Mouse (Mus musculus) neural tube, embryonic 12.5 days (tissue): ENCODE results near the gene Tbcel. TPM values are rescaled to one million over a fixed set of nuclear protein-coding genes. Genes with fewer than 3 reads are reported as not detected.

Experiments used
- ATAC-seq: fragments of 200-750 bp; cut with Nextera tagmentation; 2 replicates; pipeline ENCODE4 v1.8.0; 2017; ENCODE audit warnings: low read depth, mild to moderate bottlenecking, moderate TSS enrichment, moderate library complexity; ENCODE audit not compliant: low FRiP score
- H3K27ac ChIP-seq: fragments of 300-500 bp; sonication (generic); 2 replicates; pipeline ENCODE4 v1.5.1; 2016
- H3K27me3 ChIP-seq: fragments of 300-500 bp; sonication (generic); replicated peaks from 2 replicates; pipeline ENCODE4 v1.6.1; 2016; ENCODE audit warnings: mild to moderate bottlenecking
- H3K36me3 ChIP-seq: fragments of 300-500 bp; sonication (generic); 2 replicates; pipeline ENCODE4 v1.6.1; 2016; ENCODE audit warnings: mild to moderate bottlenecking
- H3K4me1 ChIP-seq: fragments of 300-500 bp; sonication (generic); 2 replicates; pipeline ENCODE4 v1.6.1; 2016
- H3K4me2 ChIP-seq: fragments of 300-500 bp; sonication (generic); replicated peaks from 2 replicates; pipeline ENCODE4 v1.6.1; 2016; ENCODE audit warnings: mild to moderate bottlenecking
- H3K4me3 ChIP-seq: fragments of 300-500 bp; sonication (generic); 2 replicates; pipeline ENCODE4 v1.5.1; 2016
- H3K9ac ChIP-seq: fragments of 300-500 bp; sonication (generic); 2 replicates; pipeline ENCODE4 v1.6.1; 2016; ENCODE audit warnings: mild to moderate bottlenecking
- H3K9me3 ChIP-seq: fragments of 300-500 bp; sonication (generic); 2 replicates; pipeline ENCODE4 v1.6.1; 2016; ENCODE audit warnings: mild to moderate bottlenecking
- WGBS: fragments of 180-500 bp; shearing (Covaris S2); methylation state at CpG from one replicate; pipeline ENCODE4 v1.1.7; 2016; 5-methylcytosine and 5-hydroxymethylcytosine counted together
- polyA plus RNA-seq: library from polyadenylated mRNA; unstranded; fragments of >200 nt; fragmentation: Nextera tagmentation; extraction: Ambion mirVana; gene quantifications from 2 replicates; pipeline ENCODE4 v1.2.1, GENCODE M21; 2016

Gene Tbcel
- polyA plus RNA-seq, 1 experiment from 2014 or later = 5.4 TPM

DNA sequence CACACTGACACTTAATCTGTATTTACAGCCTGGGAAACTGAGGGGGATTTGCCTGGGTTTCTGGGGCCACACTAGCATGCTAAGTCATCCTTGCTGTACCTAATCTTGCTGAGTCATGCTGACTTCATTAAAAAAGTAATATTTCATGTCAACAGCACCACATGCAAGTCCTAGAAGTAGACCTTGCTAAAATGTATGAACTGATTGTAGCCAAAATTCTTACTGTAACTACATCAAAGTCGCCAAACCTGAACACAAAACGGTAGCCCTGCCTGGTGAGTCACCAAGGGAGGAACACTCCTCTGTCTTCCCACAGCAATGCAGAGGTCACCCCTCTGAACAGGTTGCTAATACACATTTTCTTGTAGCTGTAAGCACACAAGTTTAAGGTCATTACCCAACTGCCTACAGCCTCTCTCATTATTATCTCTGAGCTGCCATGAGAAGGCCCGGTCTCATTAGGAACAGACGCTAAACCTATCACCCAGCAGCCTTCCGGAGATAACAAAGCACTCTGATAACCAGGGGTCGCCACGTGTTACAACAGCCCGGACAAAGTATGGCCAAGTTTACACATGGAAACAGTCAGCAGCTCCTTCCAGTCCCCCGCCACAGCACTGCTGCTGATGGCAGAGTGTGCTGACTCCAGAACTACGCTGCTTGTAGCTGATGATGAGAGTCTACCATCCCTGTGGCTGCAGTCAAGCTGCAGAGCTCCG lies 46.1 kb downstream of the Tbcel start:
- no peak overlapping the region for H3K27ac ChIP-seq
- ATAC-seq = no peak
- 80% methylated on average over 11 of the region's 11 CpGs for WGBS
- no peak overlapping the region for H3K4me2 ChIP-seq
- no peak overlapping the region for H3K4me3 ChIP-seq
- H3K36me3 ChIP-seq = no peaks in the 10 kb centered on the region
- 0 out of 2 replicates have a peak, but pooled peaks cover 2% of the 10 kb centered on the region for H3K4me1 ChIP-seq
- H3K9ac ChIP-seq = no peak overlapping the region
- no peaks in the 10 kb centered on the region for H3K27me3 ChIP-seq
- H3K9me3 ChIP-seq = no peaks in the 10 kb centered on the region

DNA sequence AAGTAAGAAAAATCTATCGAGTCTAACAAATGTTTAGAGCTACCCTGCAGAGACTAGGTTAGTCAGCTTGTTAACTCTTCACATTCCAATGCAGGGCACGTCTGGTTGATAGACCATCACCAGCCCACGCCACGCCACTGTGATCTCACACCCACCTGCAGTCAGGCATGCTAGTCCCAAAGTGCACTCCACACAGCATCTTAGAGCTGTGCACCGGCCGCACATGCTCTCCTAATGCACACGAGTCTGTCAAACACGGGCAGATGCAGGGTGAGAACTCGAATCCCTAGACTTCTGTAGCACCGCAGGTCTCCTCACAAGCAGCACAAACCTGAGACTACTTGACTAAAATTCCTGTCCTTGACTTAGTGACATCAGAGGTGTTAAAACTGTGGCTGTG lies 47.3 kb downstream of the Tbcel start:
- no peaks in the 10 kb centered on the region for H3K9me3 ChIP-seq
- ATAC-seq = no peak
- 87% methylated on average over 10 of the region's 10 CpGs for WGBS
- no peak overlapping the region for H3K4me2 ChIP-seq
- no peak overlapping the region for H3K4me3 ChIP-seq
- H3K27ac ChIP-seq = no peak overlapping the region
- no peaks in the 10 kb centered on the region for H3K27me3 ChIP-seq
- no peaks in the 10 kb centered on the region for H3K36me3 ChIP-seq
- no peak overlapping the region for H3K9ac ChIP-seq
- H3K4me1 ChIP-seq = 0 out of 2 replicates have a peak, but pooled peaks cover 2% of the 10 kb centered on the region

DNA sequence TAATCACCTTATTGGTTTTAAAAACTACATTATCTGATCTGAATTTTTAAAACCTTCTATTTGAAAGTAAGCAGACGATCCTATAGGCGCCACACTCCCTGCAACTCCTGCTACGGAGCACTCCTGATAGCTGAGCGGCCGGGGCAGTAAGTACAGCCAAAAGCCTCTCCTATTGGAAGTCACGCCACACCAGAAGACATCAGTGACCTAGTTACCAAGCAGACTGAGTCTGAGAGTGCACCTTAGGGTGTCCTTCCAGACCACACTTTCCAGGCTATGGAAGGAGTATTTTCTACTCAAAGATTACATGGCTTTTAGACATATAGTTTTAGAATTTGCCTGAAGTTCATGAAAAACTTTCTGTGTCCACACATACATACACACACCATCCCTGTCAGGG lies 47.9 kb downstream of the Tbcel start:
- Histone ChIP-seq H3K9me3 (no peaks in the 10 kb centered on the region), H3K4me1 (0 out of 2 replicates have a peak, but pooled peaks cover 2% of the 10 kb centered on the region), H3K27ac (no peak overlapping the region), H3K4me3 (no peak overlapping the region), H3K27me3 (no peaks in the 10 kb centered on the region), H3K36me3 (no peaks in the 10 kb centered on the region), H3K4me2 (no peak overlapping the region), H3K9ac (no peak overlapping the region)
- 92% methylated on average over 6 of the region's 6 CpGs for WGBS
- no peak for ATAC-seq

DNA sequence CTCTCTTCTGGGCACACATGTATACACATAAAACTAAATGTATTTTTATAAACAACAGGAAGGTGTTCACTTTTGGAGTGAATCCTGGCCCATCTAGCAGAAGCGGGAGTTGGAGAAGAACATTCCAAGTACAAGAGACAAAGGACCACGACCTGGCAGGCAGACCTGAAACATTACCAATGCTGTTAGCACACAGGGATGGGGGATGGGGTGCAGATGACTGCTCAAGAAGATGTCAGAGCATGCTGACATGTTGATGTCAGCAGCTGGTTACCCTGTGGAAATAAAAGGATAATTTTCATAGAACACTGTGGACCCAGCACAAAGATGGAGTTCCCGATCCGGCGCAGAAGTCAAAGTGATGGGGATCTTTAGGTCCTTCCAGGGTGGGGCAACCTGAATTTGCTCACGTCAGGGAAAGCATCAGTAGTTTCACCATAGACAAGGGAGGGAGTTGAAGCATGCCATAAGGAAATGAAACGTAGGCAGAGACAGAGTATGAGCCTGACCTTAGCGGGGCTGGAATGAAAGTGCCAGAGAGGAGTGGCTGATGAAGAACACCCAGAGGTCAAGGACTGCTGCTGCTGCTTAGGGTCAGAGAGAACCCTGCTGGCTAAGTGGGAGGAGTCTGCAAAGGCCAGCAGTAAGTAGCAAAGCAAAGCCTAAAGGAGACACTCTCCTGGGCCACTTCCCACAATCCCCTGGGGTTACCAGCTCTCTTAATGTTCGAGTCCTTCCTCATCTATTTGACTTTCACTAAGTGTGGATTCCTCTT lies 48.7 kb downstream of the Tbcel start:
- 77% methylated on average over 9 of the region's 9 CpGs for WGBS
- no peak for ATAC-seq

DNA sequence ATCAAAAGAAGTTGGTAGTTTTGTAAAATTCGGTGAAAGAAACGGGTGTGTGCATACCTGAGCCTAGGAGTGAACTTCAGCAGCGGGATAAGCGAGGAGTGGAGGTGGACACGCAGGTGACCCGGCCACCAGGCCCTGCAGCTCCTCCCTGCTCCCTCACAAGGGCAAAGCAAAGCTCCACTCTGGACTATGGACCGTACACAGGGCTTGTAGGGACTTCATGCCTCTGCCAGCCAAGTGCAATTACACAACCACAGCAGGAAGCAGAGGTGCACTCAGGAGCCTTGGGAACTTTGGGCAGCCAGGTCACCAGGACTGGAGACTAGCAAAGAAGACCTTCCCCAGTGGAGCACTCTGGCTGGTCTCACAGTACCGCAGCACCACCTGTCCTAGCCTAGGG lies 50.1 kb downstream of the Tbcel start:
- H3K4me2 ChIP-seq = no peak overlapping the region
- H3K9me3 ChIP-seq = no peaks in the 10 kb centered on the region
- no peak for ATAC-seq
- 0 out of 2 replicates have a peak, but pooled peaks cover 4% of the 10 kb centered on the region for H3K4me1 ChIP-seq
- H3K27me3 ChIP-seq = no peaks in the 10 kb centered on the region
- no peak overlapping the region for H3K4me3 ChIP-seq
- no peak overlapping the region for H3K9ac ChIP-seq
- no peak overlapping the region for H3K27ac ChIP-seq
- 94% methylated on average over 8 of the region's 8 CpGs for WGBS
- no peaks in the 10 kb centered on the region for H3K36me3 ChIP-seq

More for the DNA sequence above, 48.7 kb downstream of the Tbcel start:
- Histone ChIP-seq H3K27me3 (no peaks in the 10 kb centered on the region), H3K4me3 (no peak overlapping the region), H3K4me2 (no peak overlapping the region), H3K4me1 (0 out of 2 replicates have a peak, but pooled peaks cover 6% of the 10 kb centered on the region), H3K9me3 (no peaks in the 10 kb centered on the region), H3K27ac (no peak overlapping the region), H3K9ac (no peak overlapping the region), H3K36me3 (no peaks in the 10 kb centered on the region)

DNA sequence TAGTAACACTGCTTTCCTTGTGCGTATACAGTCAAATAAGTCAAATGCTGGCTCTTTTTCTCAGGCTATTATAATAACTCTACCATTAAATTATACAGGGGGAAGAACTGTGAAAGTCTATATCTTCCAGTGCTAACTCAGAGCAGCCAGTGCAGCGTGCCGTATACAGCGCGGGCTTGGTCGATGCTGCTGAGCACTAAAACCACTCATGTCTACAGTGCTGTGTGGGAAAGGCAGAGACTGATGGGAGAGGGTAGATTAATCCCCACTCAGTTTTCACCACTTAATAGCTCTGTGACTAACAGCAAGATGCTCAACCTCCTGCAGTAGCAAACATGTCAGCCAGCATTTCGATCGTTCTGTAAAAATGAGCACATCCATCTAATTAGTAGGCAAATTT lies 53.2 kb downstream of the Tbcel start:
- H3K9me3 ChIP-seq = no peaks in the 10 kb centered on the region
- H3K36me3 ChIP-seq = peaks cover 16% of the 10 kb centered on the region
- no peaks in the 10 kb centered on the region for H3K27me3 ChIP-seq
- H3K9ac ChIP-seq = no peak overlapping the region
- no peak overlapping the region for H3K27ac ChIP-seq
- 0 out of 2 replicates have a peak, but pooled peaks cover 4% of the 10 kb centered on the region for H3K4me1 ChIP-seq
- H3K4me2 ChIP-seq = no peak overlapping the region
- no peak overlapping the region for H3K4me3 ChIP-seq
- ATAC-seq = no peak
- 84% methylated on average over 8 of the region's 8 CpGs for WGBS

DNA sequence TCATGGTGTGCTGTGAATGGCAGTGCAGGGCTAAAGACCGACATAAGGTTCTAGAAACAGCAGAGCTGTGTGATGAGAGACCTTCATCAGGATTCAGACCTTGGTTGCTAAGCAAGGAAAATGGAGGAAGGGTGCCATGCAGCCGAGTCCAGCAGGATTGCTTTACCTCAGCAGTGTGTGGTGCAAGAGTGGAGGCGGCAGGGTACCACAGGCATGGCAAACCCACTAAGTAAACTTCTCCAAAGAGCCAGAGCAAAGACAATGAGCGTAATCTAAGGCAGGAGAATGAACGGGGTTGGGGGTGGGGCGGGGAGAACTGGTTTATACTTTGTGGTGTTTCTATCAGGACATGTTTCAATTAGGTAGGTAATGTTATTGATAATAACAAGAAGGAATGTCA lies 58.6 kb downstream of the Tbcel start:
- H3K27me3 ChIP-seq = no peaks in the 10 kb centered on the region
- H3K9ac ChIP-seq = no peak overlapping the region
- H3K4me1 ChIP-seq = 0 out of 2 replicates have a peak, but pooled peaks cover 2% of the 10 kb centered on the region
- no peaks in the 10 kb centered on the region for H3K9me3 ChIP-seq
- H3K4me2 ChIP-seq = no peak overlapping the region
- H3K36me3 ChIP-seq = peaks cover 41% of the 10 kb centered on the region
- 87% methylated on average over 6 of the region's 6 CpGs for WGBS
- no peak for ATAC-seq
- no peak overlapping the region for H3K4me3 ChIP-seq
- no peak overlapping the region for H3K27ac ChIP-seq

DNA sequence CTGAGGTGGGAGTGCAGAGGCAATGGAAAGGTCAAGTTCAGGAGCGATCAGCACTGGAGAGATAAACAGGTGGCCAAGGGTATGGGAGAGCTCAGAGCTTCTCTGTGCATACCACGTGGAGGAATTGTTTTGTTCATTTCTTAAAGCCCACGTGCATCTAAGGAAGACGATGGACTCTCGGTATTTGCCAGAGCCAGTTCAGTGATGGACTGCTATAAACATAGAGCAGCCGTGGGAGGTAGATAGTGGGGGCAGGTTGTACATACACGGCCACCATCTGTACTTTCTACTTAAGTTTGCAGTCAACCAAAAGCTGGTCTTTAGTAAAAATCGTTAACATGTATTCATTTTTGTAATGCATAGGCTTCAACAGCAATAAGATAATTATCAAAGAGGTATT lies 65.5 kb downstream of the Tbcel start:
- H3K9me3 ChIP-seq = no peaks in the 10 kb centered on the region
- H3K36me3 ChIP-seq = peaks cover 58% of the 10 kb centered on the region
- H3K4me1 ChIP-seq = no peaks in the 10 kb centered on the region
- no peak overlapping the region for H3K9ac ChIP-seq
- no peak for ATAC-seq
- H3K4me2 ChIP-seq = no peak overlapping the region
- H3K27me3 ChIP-seq = no peaks in the 10 kb centered on the region
- 89% methylated on average over 8 of the region's 8 CpGs for WGBS
- no peak overlapping the region for H3K27ac ChIP-seq
- H3K4me3 ChIP-seq = no peak overlapping the region

DNA sequence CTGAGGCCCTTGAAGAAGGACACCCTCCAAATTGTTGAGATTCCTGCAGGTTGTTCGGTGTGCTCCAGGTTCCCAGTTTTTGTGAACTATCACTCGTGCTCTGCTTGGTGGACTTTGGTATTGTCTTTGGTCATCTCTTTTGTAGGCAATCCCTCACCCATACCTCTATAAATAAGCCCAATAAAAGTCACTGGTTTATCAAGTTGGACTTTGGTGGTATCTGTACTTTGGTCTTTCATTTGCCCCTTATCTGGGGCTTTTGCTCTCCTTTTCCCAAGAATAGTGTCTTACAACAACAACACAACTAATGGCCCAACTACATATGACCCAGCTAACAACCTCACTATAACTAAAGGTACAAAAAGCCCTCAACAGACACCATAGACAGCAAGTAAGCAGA lies 66.4 kb downstream of the Tbcel start:
- no peaks in the 10 kb centered on the region for H3K27me3 ChIP-seq
- WGBS = 94% methylated on average over 2 of the region's 2 CpGs

DNA sequence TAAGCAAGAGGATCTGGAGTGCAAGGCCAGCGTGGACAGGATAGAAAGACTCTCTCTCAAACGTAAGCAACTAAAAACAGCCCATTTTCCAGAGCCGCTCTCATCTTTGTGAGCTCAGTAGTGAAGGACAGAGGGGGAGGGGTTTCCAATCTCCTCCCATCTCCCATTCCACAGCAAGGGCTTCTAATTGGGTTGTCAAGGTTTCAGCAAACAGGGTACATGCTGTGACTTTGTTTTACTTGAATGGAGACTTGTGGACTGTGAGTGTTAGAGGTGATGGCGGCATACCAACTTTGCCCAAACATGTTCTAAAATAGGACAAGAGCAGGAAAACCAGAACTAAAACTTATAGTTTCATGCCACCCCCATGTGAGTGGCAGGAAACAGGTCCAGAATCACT lies 68.2 kb downstream of the Tbcel start:
- 35% methylated on average over 4 of the region's 4 CpGs for WGBS
- Histone ChIP-seq H3K4me3 (no peak overlapping the region), H3K9me3 (no peaks in the 10 kb centered on the region), H3K4me2 (no peak overlapping the region), H3K36me3 (peaks cover 71% of the 10 kb centered on the region), H3K27me3 (no peaks in the 10 kb centered on the region), H3K27ac (no peak overlapping the region), H3K4me1 (no peaks in the 10 kb centered on the region), H3K9ac (no peak overlapping the region)
- ATAC-seq = no peak

More for the DNA sequence above, 66.4 kb downstream of the Tbcel start:
- Histone ChIP-seq H3K9ac (no peak overlapping the region), H3K9me3 (no peaks in the 10 kb centered on the region), H3K4me1 (no peaks in the 10 kb centered on the region), H3K4me3 (no peak overlapping the region), H3K36me3 (peaks cover 66% of the 10 kb centered on the region), H3K4me2 (no peak overlapping the region), H3K27ac (no peak overlapping the region)
- ATAC-seq = no peak

DNA sequence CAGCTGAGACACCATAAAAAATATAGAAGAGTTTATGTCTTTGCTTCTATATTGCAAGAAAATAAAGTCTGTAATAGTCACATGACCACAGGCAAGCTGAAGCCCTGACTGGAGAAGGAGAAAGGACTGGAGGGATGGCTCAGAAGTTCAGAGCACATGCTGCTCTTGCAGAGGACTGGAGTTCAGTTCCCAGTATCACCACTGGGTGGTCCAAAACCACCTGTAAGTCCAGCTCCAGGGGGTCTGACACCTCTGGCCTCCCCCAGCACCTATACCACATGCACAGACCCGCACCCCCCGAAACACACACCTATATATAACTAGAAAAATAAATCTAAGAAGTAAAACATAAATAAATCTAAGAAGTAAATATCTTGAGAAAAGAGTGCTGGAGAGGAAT lies 75.5 kb downstream of the Tbcel start:
- no peak for ATAC-seq
- whole genome bisulfite sequencing = 97% methylated on average over 2 of the region's 2 CpGs
- H3K4me3 ChIP-seq = no peak overlapping the region
- no peaks in the 10 kb centered on the region for H3K27me3 ChIP-seq
- no peak overlapping the region for H3K9ac ChIP-seq
- no peaks in the 10 kb centered on the region for H3K9me3 ChIP-seq
- no peak overlapping the region for H3K27ac ChIP-seq
- H3K4me2 ChIP-seq = no peak overlapping the region
- peaks cover 72% of the 10 kb centered on the region for H3K36me3 ChIP-seq
- H3K4me1 ChIP-seq = no peaks in the 10 kb centered on the region

DNA sequence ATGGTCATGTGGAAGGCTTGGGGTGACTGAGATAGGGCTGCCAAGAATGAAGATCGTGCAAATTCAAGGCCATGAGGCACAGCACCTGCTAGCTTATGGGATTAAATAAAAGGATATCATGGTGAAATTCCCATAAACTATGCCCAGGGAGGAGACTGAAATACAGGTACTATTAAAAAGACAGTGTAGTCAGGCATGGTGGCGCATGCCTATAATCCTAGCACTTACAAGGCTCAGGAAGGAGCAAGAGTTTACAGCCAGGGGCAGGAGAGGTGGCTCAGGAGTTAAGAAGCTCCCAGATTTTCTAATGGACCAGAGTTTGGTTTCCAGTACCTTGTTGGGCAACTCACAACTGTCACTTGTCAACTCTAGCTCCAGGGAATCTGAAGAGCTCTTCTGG lies 76.0 kb downstream of the Tbcel start:
- H3K4me3 ChIP-seq = no peak overlapping the region
- no peak overlapping the region for H3K4me2 ChIP-seq
- H3K36me3 ChIP-seq = peaks cover 66% of the 10 kb centered on the region
- 96% methylated on average over 2 of the region's 2 CpGs for WGBS
- no peaks in the 10 kb centered on the region for H3K27me3 ChIP-seq
- no peak for ATAC-seq
- H3K9me3 ChIP-seq = no peaks in the 10 kb centered on the region
- H3K4me1 ChIP-seq = 0 out of 2 replicates have a peak, but pooled peaks cover 5% of the 10 kb centered on the region
- H3K9ac ChIP-seq = no peak overlapping the region
- H3K27ac ChIP-seq = no peak overlapping the region
